Mouse (Mus musculus) heart, embryonic 10.5 days (tissue): ENCODE data around the gene Gm20403. TPM values are rescaled to one million over a fixed set of nuclear protein-coding genes. Genes with fewer than 3 reads are reported as not detected.

Experiments
- DNase-seq: peaks from one replicate; pipeline ENCODE4 v3.0.0-alpha.2; 2017; ENCODE audit warnings: low spot score
- H3K27ac ChIP-seq: fragments of 300-500 bp; sonication (generic); 2 replicates; pipeline ENCODE4 v1.5.1; 2016; ENCODE audit warnings: mild to moderate bottlenecking
- H3K27me3 ChIP-seq: fragments of 300-500 bp; sonication (generic); 2 replicates; pipeline ENCODE4 v1.6.1; 2016; ENCODE audit warnings: mild to moderate bottlenecking; ENCODE audit not compliant: poor library complexity, insufficient read depth, severe bottlenecking
- H3K36me3 ChIP-seq: fragments of 300-500 bp; sonication (generic); 2 replicates; pipeline ENCODE4 v1.6.1; 2016; ENCODE audit warnings: mild to moderate bottlenecking, moderate library complexity
- H3K4me1 ChIP-seq: fragments of 300-500 bp; sonication (generic); 2 replicates; pipeline ENCODE4 v1.6.1; 2016; ENCODE audit warnings: mild to moderate bottlenecking
- H3K4me3 ChIP-seq: fragments of 300-500 bp; sonication (generic); 2 replicates; pipeline ENCODE4 v1.5.1; 2016; ENCODE audit warnings: mild to moderate bottlenecking, moderate library complexity
- H3K9me3 ChIP-seq: fragments of 300-500 bp; sonication (generic); 2 replicates; pipeline ENCODE4 v1.6.1; 2016; ENCODE audit warnings: mild to moderate bottlenecking, moderate library complexity
- WGBS: fragments of 180-500 bp; shearing (Covaris S2); methylation state at CpG from one replicate; pipeline ENCODE4 v1.1.7; 2016; 5-methylcytosine and 5-hydroxymethylcytosine counted together
- polyA plus RNA-seq: library from polyadenylated mRNA; unstranded; fragments of >200 nt; fragmentation: Nextera tagmentation; extraction: Ambion mirVana; gene quantifications from 2 replicates; pipeline ENCODE4 v1.2.1, GENCODE M21; 2016

Gm20403 gene
- polyA plus RNA-seq: not detected in 2 replicates

DNA sequence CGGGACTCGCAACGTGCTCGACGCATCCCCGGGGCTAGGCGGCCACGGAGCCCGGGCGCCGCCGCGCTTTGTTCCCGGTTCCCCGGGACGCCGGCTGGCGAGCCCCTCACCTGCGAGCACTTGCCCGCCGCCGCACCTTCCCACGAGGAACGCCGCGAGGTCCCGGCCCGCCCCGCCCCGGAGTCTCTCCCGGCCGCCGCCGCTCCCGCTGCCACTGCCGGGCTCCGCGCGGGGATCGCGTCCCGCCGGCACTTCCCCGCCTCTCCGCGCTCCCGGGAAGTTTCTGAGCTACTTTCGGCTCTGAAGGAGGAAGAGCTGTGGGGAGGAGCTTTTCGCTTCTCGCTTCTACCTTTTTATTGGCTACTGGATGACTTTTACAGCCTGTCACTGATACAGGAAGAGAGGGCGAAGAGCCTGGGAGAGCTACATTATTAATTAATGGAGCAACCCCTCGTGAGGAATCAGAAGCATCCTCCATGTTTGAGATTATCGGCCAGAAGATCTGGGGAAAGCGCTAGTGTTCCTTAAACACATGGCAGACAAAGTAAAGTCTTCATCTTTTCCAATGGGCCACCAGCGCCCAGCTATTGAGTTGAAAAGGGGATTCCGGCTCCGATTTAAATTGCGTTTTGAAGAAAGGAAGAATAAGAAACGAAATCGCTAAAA is at the start of gene Gm20403:
Gm20403 (minus strand) TSS at position 478 of the 666 bp plus-strand sequence.
- peak within 1 kb of the TSS; percentile 97 for H3K27ac ChIP-seq
- no peaks in the 10 kb centered on the region for H3K9me3 ChIP-seq
- H3K4me3 ChIP-seq: peak within 1 kb of the TSS; percentile 98
- no peaks in the 10 kb centered on the region for H3K27me3 ChIP-seq
- H3K4me1 ChIP-seq: 0 out of 2 replicates have a peak, but pooled peaks cover 5% of the 10 kb centered on the region
- DNase-seq: peak; percentile 88
- peaks cover 4% of the 10 kb centered on the region; the same call in 1 of the 2 replicates for H3K36me3 ChIP-seq
- under 1% methylated on average over 53 of the region's 60 CpGs for WGBS

DNA sequence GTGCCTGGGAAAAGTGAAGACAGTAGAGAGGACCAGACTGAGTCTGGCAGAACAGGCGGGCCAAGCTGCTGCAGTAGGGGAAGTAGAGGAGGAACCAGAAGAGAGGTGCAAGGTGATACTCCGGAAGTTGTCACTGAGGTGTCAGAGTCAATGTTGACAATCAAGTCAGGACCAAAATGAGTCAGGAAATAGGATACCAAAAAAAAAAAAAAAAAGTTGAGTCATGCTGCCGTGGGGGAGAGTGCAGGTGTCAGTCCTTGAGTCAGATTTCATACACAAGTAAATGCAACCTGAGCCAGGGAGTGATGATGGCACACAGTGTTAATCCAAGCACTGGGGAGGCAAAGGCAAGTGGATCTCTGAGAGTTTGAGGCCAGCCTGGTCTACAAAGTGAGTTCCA is 40.8 kb upstream of the Gm20403 start:
- H3K27ac ChIP-seq: no peak overlapping the region
- H3K4me3 ChIP-seq: no peak overlapping the region
- WGBS: 47% methylated on average over 3 of the region's 3 CpGs
- H3K4me1 ChIP-seq: no peaks in the 10 kb centered on the region
- H3K9me3 ChIP-seq: no peaks in the 10 kb centered on the region
- no peaks in the 10 kb centered on the region for H3K27me3 ChIP-seq
- H3K36me3 ChIP-seq: no peaks in the 10 kb centered on the region
- no peak for DNase-seq

- Histone ChIP-seq H3K27me3 (no peaks in the 10 kb centered on the region), H3K36me3 (no peaks in the 10 kb centered on the region), H3K4me1 (no peaks in the 10 kb centered on the region), H3K9me3 (no peaks in the 10 kb centered on the region), H3K4me3 (no peak overlapping the region), H3K27ac (no peak overlapping the region)
- 58% methylated on average over 2 of the region's 2 CpGs for WGBS
- DNase-seq: no peak
Observed at GRCm38 (mm10) chr12:55023284-55023683, 37.0 kb upstream of the Gm20403 start.

GRCm38 (mm10) chr12:55019421-55019877 is 33.1 kb upstream of the Gm20403 start:
- DNase-seq: no peak
- WGBS: 75% methylated on average over 7 of the region's 7 CpGs
- H3K27me3 ChIP-seq: no peaks in the 10 kb centered on the region
- H3K9me3 ChIP-seq: no peaks in the 10 kb centered on the region
- no peak overlapping the region for H3K4me3 ChIP-seq
- no peaks in the 10 kb centered on the region for H3K36me3 ChIP-seq
- no peak overlapping the region for H3K27ac ChIP-seq
- no peaks in the 10 kb centered on the region for H3K4me1 ChIP-seq

DNA sequence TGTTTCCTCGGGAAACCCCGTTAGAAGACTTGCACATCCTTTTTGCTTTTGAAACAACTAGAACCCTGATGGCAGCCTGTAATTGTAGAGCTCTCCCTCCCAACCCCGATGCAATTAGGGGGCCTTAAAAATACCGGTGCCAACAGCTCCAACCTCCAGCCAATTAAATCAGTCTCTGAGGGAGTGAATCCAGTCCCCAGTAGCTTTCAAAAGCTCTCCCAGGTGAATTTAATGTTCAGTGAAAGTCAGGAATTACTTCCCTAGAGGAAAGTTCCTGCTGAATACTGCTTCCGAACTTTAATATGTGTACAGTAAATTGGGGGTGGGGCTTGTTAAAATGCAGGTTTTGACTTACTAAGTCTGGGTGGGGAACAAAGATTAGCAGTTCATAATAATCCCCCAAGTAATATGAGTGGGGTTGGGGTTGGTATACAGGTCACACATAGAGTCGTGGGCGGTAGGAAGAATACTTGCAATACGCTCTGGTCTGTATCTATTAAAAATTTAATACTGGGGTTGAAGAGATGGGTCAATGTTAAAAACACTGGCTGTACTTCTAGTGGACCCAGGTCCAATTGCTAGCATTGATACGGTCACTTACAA is 30.9 kb upstream of the Gm20403 start:
- no peak overlapping the region for H3K27ac ChIP-seq
- H3K4me1 ChIP-seq: no peaks in the 10 kb centered on the region
- H3K27me3 ChIP-seq: no peaks in the 10 kb centered on the region
- no peak overlapping the region for H3K4me3 ChIP-seq
- DNase-seq: no peak
- WGBS: 71% methylated on average over 9 of the region's 9 CpGs
- H3K36me3 ChIP-seq: no peaks in the 10 kb centered on the region
- H3K9me3 ChIP-seq: no peaks in the 10 kb centered on the region

- Histone ChIP-seq H3K4me1 (no peaks in the 10 kb centered on the region), H3K27me3 (no peaks in the 10 kb centered on the region), H3K9me3 (no peaks in the 10 kb centered on the region), H3K4me3 (no peak overlapping the region), H3K36me3 (no peaks in the 10 kb centered on the region), H3K27ac (no peak overlapping the region)
- no peak for DNase-seq
- WGBS: 70% methylated on average over 8 of the region's 8 CpGs
Observed at GRCm38 (mm10) chr12:55016339-55017118, 30.2 kb upstream of the Gm20403 start.

- no peaks in the 10 kb centered on the region for H3K36me3 ChIP-seq
- H3K9me3 ChIP-seq: no peaks in the 10 kb centered on the region
- no peak overlapping the region for H3K27ac ChIP-seq
- no peak for DNase-seq
- no peaks in the 10 kb centered on the region for H3K27me3 ChIP-seq
- no peaks in the 10 kb centered on the region for H3K4me1 ChIP-seq
- no peak overlapping the region for H3K4me3 ChIP-seq
- WGBS: 80% methylated on average over 5 of the region's 5 CpGs
Observed at GRCm38 (mm10) chr12:55015428-55015827, 29.1 kb upstream of the Gm20403 start.

- Histone ChIP-seq H3K9me3 (no peaks in the 10 kb centered on the region), H3K36me3 (no peaks in the 10 kb centered on the region), H3K27me3 (no peaks in the 10 kb centered on the region), H3K4me1 (no peaks in the 10 kb centered on the region), H3K27ac (no peak within 1 kb of the TSS), H3K4me3 (no peak within 1 kb of the TSS)
- DNase-seq: no peak
- WGBS: 84% methylated on average over 6 of the region's 6 CpGs
Observed at GRCm38 (mm10) chr12:55013626-55014398, 27.5 kb upstream of the Gm20403 start, which contains the start of gene Baz1a. Gene Baz1a, minus strand, starts transcription at chr12:55014348.

DNA sequence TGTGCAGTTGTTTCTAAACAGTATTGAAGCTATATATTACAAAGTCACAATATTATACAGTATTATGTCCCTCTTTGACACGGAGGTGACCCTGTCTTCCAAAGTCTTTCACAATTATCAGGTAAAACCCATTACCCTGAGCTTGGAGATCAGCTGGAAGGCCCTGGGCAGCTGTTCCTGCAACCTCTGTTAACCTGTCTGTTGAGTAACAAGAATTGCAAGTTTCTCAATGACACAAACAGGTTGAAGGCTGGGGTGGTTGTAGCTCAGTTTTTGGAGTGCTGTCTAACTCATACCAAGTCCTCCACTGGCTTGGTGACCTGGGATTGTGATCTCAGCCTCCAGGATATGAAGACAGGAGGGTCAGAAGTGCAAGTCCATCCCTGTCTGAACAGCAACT is 26.7 kb upstream of the Gm20403 start:
- Histone ChIP-seq H3K9me3 (no peaks in the 10 kb centered on the region), H3K27ac (no peak overlapping the region), H3K4me3 (no peak overlapping the region), H3K4me1 (no peaks in the 10 kb centered on the region), H3K27me3 (no peaks in the 10 kb centered on the region), H3K36me3 (no peaks in the 10 kb centered on the region)
- 68% methylated on average over 1 of the region's 1 CpGs for WGBS
- DNase-seq: no peak

DNA sequence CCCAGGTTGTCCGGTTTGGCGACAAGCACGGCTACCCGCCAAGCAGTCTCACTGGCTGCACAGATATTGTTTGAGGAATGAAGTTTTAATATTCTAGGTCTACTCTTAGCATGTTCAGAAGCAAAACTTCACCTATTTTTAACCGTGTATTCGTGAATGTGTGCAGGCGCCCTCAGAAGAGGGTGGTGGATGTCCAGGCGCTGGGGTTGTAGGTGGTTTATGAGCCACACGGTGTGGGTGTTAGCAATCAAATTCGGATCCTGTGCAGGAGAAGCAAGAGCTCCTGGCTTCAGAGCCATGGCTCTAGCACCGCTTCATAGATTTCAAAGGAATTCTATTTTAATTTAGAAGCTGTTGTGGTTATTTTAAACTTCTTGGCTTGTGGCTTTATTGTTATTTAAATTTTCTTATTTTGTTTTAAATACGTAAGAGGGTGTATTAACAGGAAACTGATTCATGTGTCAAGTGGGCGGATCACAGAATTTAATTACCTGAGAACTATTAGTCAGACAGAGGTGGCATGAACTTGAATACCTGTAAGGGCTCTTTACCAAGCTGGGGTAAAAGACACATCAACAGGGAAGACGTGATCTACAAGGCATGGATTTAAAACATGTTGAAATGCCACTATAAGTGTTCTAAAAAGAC is 21.2 kb upstream of the Gm20403 start:
- Histone ChIP-seq H3K4me1 (no peaks in the 10 kb centered on the region), H3K27ac (no peak overlapping the region), H3K36me3 (no peaks in the 10 kb centered on the region), H3K9me3 (0 out of 2 replicates have a peak, but pooled peaks cover 3% of the 10 kb centered on the region), H3K27me3 (no peaks in the 10 kb centered on the region), H3K4me3 (no peak overlapping the region)
- 84% methylated on average over 14 of the region's 14 CpGs for WGBS
- peak; percentile 22 for DNase-seq

- 90% methylated on average over 7 of the region's 7 CpGs for WGBS
- Histone ChIP-seq H3K4me3 (no peak overlapping the region), H3K4me1 (no peaks in the 10 kb centered on the region), H3K36me3 (no peaks in the 10 kb centered on the region), H3K27ac (no peak overlapping the region), H3K9me3 (0 out of 2 replicates have a peak, but pooled peaks cover 3% of the 10 kb centered on the region), H3K27me3 (no peaks in the 10 kb centered on the region)
- no peak for DNase-seq
Observed at GRCm38 (mm10) chr12:55006071-55006470, 19.7 kb upstream of the Gm20403 start.

DNA sequence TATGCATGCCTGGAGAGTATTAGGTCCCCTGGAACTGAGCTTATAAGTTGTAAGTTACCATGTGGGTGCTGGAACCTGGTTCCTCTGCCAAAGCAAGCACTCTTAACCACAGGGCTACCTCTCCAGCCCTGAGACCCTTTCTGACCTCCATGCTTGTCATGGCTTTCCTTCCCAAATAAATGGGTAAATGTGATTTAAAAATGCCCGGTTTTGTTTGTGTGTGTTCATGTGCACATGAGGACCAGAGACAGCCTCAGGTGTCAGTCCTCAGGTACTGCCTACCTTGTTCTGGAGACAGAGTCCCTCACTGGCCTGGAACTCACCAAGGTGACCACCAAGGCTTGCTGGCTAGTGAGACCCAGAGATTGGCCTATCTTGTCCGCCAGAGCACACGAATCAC is 18.1 kb upstream of the Gm20403 start:
- WGBS: 80% methylated on average over 3 of the region's 3 CpGs

More for the DNA sequence above, 18.1 kb upstream of the Gm20403 start:
- 0 out of 2 replicates have a peak, but pooled peaks cover 3% of the 10 kb centered on the region for H3K9me3 ChIP-seq
- H3K4me1 ChIP-seq: no peaks in the 10 kb centered on the region
- peak; percentile 59 for DNase-seq
- no peaks in the 10 kb centered on the region for H3K36me3 ChIP-seq
- H3K4me3 ChIP-seq: no peak overlapping the region
- H3K27ac ChIP-seq: no peak overlapping the region
- no peaks in the 10 kb centered on the region for H3K27me3 ChIP-seq
